Mouse (Mus musculus) thymus, postnatal 14 days (tissue): ENCODE measurements around the gene Gabarapl2.
A peak's percentile ranks its signal among the peaks of the same experiment; 100 is the strongest.
"Not testable (repeated sequence)": the region's sequence is repeated elsewhere in the genome, so short reads cannot be mapped to it uniquely, and the experiment has no call there.

Source experiments
- DNase-seq: peaks from one replicate; pipeline ENCODE4 v3.0.0; 2021

Gene Gabarapl2

GRCm38 (mm10) chr8:111938076-111938985, 2.2 kb upstream of the Gabarapl2 start:
- not testable (repeated sequence) for DNase-seq

DNA sequence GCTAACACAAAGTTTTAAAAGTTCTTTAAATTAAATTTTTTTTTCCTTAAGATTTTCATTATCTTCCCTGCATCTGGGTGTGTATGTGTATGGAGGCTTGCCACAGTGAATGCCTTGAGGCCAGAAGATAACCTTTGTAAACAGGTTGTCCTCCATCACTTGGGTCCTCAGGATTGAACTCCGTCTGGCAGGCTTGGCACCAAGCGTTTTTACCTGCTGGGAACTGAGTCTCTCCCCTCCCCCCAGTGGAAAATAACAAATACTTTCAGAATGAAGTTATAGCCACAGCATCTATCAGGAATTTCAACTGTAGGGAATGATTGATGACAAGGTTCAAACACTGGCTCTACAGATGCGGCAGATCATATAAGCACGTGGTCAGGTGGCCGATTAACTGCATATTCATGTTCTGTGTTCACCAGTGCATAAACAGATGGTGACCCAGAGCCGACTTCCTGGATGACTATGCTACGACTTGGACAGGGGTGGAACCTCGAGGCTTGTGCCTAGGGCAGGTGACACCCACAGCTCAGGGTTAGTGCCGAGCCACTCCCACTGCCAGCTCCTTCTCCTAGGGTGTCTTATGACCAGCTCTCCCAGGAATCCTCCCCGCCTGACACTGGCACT, 874 bp upstream of the Gabarapl2 start:
- DNase-seq: peak; percentile 30

GRCm38 (mm10) chr8:111941101-111941454, 575 bp downstream of the Gabarapl2 start:
- peak; percentile 69 for DNase-seq

GRCm38 (mm10) chr8:111943544-111943943, 3.0 kb downstream of the Gabarapl2 start:
- no peak for DNase-seq

GRCm38 (mm10) chr8:111947144-111947543, 6.6 kb downstream of the Gabarapl2 start:
- DNase-seq: no peak

GRCm38 (mm10) chr8:111947954-111948353, 7.5 kb downstream of the Gabarapl2 start:
- no peak for DNase-seq

GRCm38 (mm10) chr8:111950846-111951245, 10.3 kb downstream of the Gabarapl2 start:
- no peak for DNase-seq

GRCm38 (mm10) chr8:111951317-111951716, 10.8 kb downstream of the Gabarapl2 start:
- DNase-seq: no peak

DNA sequence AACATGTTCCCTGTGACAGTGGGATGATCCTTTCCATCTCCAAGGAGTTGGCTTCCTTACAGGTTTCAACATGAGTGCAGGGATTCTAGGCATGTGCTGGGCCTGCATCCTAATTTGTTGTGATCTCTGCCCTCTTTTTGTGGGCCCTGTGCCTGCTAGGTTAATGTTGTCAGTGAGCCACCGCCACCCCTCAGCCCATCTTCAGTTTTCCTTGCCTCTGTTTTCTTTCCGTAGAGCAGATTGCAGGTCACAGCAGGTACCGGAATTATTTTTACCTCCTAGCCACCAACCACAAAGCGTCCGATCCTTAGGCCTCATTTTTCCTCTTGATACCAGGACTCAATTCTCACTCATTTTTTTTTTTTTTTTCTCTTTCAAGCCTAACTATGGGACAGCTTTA, 11.4 kb downstream of the Gabarapl2 start:
- DNase-seq: no peak

DNA sequence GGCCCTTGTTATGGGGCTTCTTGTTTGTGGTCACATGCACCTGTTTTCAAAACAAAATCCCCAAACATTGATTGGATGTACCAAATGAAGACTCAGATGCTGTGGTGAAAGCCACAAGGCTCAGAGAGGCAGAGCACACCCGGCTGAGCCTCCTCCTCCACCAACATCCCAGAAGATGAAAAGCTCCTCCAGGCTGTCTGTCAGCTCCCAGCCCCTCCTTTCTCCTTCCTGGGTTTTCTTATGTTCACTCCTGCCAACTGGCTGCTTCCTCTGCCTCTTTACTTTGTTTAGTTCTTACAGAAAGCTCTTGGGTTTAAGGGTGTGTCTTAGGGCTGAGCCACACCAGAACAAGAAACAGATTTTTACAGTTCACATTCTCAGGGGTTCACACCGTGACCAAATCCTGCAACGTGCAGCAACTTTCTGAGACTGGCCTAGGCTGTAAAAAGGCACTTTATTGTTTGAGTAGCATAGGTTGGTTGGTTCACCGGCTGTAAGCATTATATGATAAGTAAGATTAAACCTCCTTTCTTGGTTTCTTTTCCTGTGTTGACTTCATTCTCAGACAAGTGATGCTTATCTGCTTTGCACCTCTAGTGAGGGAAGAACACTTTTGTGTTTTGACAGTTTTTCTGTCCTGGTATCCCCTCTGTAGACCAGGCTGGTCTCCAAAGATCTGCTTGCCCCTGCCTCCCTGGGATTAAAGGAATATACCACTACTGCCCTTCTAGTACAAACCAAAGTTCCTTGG, 14.5 kb downstream of the Gabarapl2 start:
- DNase-seq: no peak

- DNase-seq: no peak
Observed at GRCm38 (mm10) chr8:111955879-111956278, 15.4 kb downstream of the Gabarapl2 start.

- no peak for DNase-seq
Observed at GRCm38 (mm10) chr8:111957231-111957630, 16.7 kb downstream of the Gabarapl2 start.

DNA sequence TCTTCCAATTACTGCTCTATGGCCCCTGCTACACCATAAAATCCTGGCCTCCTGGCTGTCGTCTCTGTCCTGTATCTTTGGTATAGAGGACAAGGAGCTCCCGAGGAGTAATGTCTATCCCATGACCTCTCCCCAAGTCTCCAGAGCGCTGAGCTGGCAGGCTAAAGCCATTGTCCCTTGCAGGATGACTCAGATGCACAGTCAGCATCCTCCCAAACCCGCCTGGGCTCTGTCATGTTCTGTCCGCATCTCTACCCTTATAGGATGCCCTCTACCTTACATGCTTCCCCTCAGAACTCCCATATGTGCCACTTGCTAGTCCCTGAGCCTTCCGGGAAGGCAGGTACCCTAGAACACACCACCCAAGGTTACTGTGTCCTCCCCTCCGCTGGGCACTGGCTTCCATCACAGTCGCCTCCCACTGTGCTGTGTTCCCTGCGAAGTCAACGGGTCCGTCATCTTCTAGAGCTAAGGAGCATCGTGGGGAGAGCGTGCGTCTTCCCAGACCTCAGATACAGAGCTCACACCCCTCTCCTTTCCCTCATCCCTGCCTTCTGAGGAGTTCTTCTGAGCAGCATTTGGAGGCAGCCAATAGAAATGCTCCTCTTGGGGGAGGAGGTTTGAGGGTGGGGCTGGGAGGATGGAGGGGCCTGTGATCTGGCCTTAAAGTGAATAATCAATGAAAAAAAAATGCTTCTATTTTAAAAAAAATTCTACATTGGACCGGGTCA, 20.3 kb downstream of the Gabarapl2 start:
- no peak for DNase-seq

- no peak for DNase-seq
Observed at GRCm38 (mm10) chr8:111961330-111961729, 20.8 kb downstream of the Gabarapl2 start.

DNA sequence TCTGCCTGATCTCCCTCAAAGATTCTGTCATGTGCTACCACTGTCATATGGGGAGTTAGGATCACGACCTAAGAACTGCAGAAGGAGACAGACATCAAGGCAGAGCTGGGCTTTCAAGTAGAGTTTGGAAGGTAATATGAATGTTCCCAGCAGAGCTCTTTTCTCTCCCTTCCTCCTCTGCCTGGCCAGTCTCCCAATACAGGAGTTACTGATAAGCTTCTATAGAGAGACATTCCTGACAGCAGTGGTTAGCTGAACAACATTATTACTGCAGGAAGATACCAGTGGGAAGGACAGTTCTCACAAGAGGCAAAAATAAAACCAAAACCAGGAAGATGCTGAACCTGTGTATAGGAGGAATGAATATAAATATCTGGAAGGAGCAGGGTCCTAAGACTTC, 22.1 kb downstream of the Gabarapl2 start:
- DNase-seq: no peak

DNA sequence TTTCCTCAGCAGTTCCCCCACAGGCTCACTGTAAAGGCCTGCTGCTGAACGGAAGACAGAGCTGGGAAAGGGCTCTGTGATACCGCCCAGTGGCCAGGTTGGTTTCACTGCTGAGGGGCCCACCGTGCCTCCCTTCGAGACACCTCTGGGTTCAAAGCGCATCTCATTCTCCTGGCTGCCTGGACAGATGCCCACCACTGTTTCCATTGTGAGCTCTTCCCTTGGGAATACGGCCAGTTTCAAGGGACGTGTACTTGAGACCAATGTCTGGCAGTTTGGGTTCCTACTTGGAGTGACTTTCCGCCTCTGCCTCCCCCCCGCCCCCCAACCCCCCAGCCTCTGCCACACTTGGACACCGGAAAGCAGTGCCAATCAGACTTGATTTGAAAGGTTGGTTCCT, 22.6 kb downstream of the Gabarapl2 start:
- DNase-seq: no peak

DNA sequence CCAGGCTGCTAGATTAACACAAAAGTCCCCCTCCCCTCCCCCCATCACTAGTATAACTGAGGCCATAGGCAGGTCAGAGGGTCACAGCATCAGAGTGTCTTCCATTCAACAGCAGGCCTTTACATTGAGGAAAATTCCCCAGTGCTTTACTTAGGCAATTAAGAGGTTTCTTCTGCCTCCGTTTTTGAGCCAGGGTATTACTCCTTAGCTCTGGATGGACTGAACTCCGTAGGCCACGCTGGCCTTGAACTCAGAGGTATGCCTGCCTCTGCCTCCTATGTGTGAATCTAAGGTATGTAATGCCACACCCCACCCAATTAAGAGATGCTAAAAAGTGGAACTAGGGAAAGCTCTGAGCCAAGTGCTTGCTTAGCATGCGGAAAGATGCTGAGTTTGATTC, 23.0 kb downstream of the Gabarapl2 start:
- DNase-seq: no peak

DNA sequence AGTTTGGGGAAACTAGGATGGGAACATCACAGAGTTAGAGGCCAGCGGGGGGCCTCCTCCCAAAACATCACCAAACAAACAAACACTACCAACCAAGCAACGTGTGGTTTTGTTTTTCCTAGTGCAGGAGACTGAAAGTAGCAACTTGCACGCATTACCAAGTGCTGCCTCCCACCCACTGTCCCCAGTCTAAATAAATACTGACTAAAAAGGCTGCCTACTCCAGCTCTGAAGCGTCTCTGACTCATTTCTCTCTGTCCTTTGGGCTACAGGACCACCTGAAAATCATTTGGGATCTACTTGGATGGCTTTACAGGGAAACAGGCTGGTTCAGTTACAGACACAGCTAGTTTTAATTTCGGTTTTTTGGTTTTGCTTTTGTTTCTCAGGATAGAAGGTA, 23.8 kb downstream of the Gabarapl2 start:
- DNase-seq: no peak

DNA sequence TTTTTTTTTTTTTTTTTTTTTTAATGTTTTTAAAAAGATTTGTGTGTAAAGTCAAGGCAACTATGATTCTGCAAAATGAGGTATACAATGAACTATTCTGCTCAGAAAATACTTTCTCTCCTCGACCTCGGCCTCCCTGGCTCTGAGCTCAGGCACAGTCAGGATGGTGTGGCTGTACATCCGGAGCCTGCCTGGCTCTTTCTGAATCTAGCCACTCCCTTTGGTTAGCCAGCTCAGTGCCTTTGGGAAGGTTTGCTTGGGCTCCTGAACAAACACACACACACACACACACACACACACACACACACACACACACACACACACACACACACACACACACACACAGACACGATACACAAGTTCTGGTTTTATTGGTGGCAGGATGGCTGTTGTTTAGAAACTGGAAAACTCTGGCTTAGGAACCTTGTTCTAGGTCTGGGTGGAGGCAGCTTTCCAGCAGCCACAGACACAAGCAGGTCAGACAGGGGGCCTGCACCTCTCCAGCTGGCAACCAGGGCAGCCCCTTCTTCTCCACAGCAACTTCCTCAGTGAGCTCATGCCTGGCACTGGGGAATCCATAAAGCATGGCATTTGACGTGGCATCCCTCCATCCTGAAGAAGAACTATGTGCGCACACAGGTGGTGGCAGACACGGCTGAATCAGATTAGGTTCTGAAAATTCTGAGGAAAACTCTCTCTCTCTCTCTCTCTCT, 24.5 kb downstream of the Gabarapl2 start:
- DNase-seq: no peak

DNA sequence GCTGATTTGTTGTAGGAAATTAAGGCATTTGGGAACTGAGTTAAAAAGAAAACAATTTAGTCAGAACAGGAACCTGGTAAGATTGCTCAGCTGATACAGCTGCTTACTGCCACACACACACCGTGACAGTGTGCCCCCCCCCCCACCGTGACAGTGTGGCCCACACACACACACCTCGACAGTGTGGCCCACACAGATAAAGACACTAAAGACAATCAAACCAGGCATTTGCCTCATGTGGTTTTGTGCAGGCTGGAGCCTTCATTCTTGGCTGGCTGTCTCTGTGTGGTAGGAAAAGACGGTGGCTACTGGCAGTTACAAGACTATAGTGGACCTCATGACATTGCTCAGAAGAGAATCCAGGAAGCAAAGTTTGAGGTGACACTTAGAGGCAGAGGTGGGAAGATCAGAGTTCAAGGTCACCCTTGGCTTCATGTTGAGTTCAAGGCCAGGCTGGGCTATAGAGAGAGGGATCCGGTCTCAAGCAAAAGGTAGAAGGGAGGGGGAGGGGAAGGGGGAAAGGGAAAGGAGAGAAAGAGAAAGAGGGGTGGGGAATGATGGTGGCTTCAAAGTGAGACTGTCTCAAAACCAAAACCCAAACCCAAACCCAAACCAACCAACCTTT, 26.9 kb downstream of the Gabarapl2 start:
- no peak for DNase-seq

DNA sequence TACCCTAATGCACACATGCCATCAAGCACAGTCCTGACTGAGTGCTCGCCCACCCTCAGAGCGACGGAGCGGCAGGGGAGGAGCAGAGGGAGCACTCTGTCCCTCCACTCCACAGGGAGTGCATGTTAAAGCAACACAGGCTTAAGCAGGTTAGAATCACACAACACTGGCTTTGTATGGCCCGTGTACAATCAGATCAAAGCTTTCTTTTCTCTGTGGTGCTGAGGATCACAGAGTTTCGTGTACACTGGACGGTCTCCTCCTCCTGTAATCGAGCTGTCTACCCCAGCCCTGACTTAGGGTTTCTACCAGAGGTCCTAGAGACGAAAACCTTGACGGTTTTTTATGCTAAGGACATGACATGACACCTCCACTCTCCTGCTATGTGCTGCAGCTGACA, 28.0 kb downstream of the Gabarapl2 start:
- no peak for DNase-seq

- DNase-seq: no peak
Observed at GRCm38 (mm10) chr8:111968991-111969390, 28.5 kb downstream of the Gabarapl2 start.
